Mouse (Mus musculus) cerebellum, postnatal 36 days (tissue): Measurements from ENCODE around the gene Tppp3.

Experiments used
- DNase-seq, 2 experiments: peaks; one replicate each; pipeline ENCODE4 v3.0.0; 2021 to 2022; ENCODE audit warnings: mixed read lengths in 2 of 2

Tppp3 gene

GRCm38 (mm10) chr8:105466700-105467291 lies 4.5 kb downstream of the Tppp3 start:
- DNase-seq = peak; percentile 82 to 85

- DNase-seq = no peak
These were observed 5.1 kb downstream of the Tppp3 start for GRCm38 (mm10) chr8:105466246-105466645.

- DNase-seq = peak in 1 of 2 experiments; percentile 56
These were observed 6.7 kb downstream of the Tppp3 start for GRCm38 (mm10) chr8:105464595-105464994.

GRCm38 (mm10) chr8:105461085-105461803 lies 10.1 kb downstream of the Tppp3 start:
- no peak for DNase-seq

GRCm38 (mm10) chr8:105455218-105455617 lies 16.1 kb downstream of the Tppp3 start:
- DNase-seq = no peak

- no peak for DNase-seq
These were observed 17.2 kb downstream of the Tppp3 start for GRCm38 (mm10) chr8:105454088-105454487.

- no peak for DNase-seq
These were observed 18.0 kb downstream of the Tppp3 start for GRCm38 (mm10) chr8:105453296-105453695.

- no peak for DNase-seq
These were observed 19.3 kb downstream of the Tppp3 start for GRCm38 (mm10) chr8:105451903-105452603.

- DNase-seq = no peak
These were observed 20.3 kb downstream of the Tppp3 start for GRCm38 (mm10) chr8:105450977-105451376.

- DNase-seq = no peak
These were observed 22.7 kb downstream of the Tppp3 start for GRCm38 (mm10) chr8:105448596-105448995.

GRCm38 (mm10) chr8:105448188-105448587 lies 23.1 kb downstream of the Tppp3 start:
- no peak for DNase-seq

GRCm38 (mm10) chr8:105446127-105446552 lies 25.2 kb downstream of the Tppp3 start:
- no peak for DNase-seq

- no peak for DNase-seq
These were observed 25.8 kb downstream of the Tppp3 start for GRCm38 (mm10) chr8:105445296-105446126.

- no peak for DNase-seq
These were observed 28.7 kb downstream of the Tppp3 start for GRCm38 (mm10) chr8:105442661-105443060.

- peak; percentile 23 to 42 for DNase-seq
These were observed 29.9 kb downstream of the Tppp3 start for GRCm38 (mm10) chr8:105441433-105441832.

GRCm38 (mm10) chr8:105438865-105439264 lies 32.5 kb downstream of the Tppp3 start:
- peak; percentile 40 to 46 for DNase-seq

- no peak for DNase-seq
These were observed 34.1 kb downstream of the Tppp3 start for GRCm38 (mm10) chr8:105437078-105437748.

- DNase-seq = no peak
These were observed 35.1 kb downstream of the Tppp3 start for GRCm38 (mm10) chr8:105436218-105436617.

GRCm38 (mm10) chr8:105434136-105434535 lies 37.2 kb downstream of the Tppp3 start:
- no peak for DNase-seq

GRCm38 (mm10) chr8:105433511-105433910 lies 37.8 kb downstream of the Tppp3 start:
- DNase-seq = no peak

GRCm38 (mm10) chr8:105433021-105433420 lies 38.3 kb downstream of the Tppp3 start:
- no peak for DNase-seq
